Mouse (Mus musculus) megakaryocyte, embryonic 14.5 days (primary cell): ENCODE measurements around the gene Lamb3. TPM values are rescaled to one million over a fixed set of nuclear protein-coding genes. Genes with fewer than 3 reads are reported as not detected.
"Not testable (repeated sequence)": the region's sequence is repeated elsewhere in the genome, so short reads cannot be mapped to it uniquely, and the experiment has no call there.

Source experiments
- H3K27me3 ChIP-seq: replicated peaks from 2 replicates; pipeline ENCODE3; 2012; ENCODE audit warnings: inconsistent platforms
- H3K36me3 ChIP-seq: replicated peaks from 2 replicates; pipeline ENCODE3; 2012; ENCODE audit warnings: low read length, inconsistent platforms, mixed read lengths
- H3K4me1 ChIP-seq: 2 replicates; pipeline ENCODE4 v1.6.1; 2012; ENCODE audit warnings: inconsistent platforms
- H3K4me3 ChIP-seq: replicated peaks from 2 replicates; pipeline ENCODE3; 2012; ENCODE audit warnings: moderate library complexity, mild to moderate bottlenecking, inconsistent platforms
- H3K9me3 ChIP-seq: 2 replicates; pipeline ENCODE4 v1.6.1; 2012; ENCODE audit warnings: inconsistent platforms
- FLI1 ChIP-seq: IDR thresholded peaks from 2 replicates; pipeline ENCODE4 v1.6.1; 2012; ENCODE audit warnings: low read length, inconsistent platforms, mixed read lengths
- GATA1 ChIP-seq: IDR thresholded peaks from 3 replicates; pipeline ENCODE4 v1.6.1; 2012; ENCODE audit warnings: mixed read lengths, low read length, inconsistent platforms, borderline replicate concordance
- polyA plus RNA-seq: library from polyadenylated mRNA; stranded (reverse); fragments of >175 nt; gene quantifications from 2 replicates; pipeline ENCODE4 v1.2.3, GENCODE M21; 2012; ENCODE audit warnings: low replicate concordance; ENCODE audit not compliant: insufficient read depth

The Lamb3 gene
- polyA plus RNA-seq, 1 experiment: 0.31 TPM

DNA sequence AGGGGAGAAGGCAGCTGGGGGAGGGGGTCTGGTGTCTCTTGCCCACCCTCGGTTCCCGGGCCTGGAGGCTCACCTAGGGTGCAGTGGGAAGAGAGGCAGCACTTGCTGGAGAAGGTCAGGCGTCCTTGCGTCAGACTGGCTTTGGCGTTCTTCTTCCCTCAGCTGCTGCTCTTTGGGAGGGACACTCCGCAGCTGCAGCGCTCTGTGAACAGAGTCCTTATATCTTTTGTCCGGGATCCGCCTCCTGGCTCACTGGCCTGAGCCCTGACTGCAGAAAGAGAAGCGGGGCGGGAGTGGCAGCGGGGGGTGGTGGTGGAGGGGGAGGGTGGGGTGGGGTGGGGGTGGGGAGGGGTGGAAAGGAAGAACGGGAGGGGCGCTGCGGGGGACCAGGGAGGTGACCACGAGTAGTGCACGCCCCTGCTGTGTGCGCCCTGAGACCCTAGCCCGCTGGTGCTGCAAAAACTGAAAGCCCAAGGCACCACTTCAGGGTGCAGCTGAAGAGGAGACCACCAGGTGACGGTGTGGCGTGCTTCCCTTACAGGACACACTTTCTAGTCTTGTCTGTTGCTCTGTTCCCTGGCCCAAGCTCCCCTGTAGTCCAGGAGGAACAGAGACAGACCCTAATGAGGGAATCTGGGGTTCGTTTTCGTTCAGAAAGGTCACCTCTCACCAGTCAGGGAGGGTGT, 65.6 kb downstream of the Lamb3 start, which contains the start of gene G0s2:
Gene G0s2, minus strand, starts transcription at position 302 of the 686 bp plus-strand sequence.
- no peak for TF ChIP-seq GATA1
- TF ChIP-seq FLI1: no peak
- Histone ChIP-seq H3K9me3 (no peaks in the 10 kb centered on the region), H3K4me1 (peaks cover 6% of the 10 kb centered on the region; the same call in 1 of the 2 replicates), H3K4me3 (peak within 1 kb of the TSS; percentile 42), H3K36me3 (no peaks in the 10 kb centered on the region), H3K27me3 (peaks cover 13% of the 10 kb centered on the region)

DNA sequence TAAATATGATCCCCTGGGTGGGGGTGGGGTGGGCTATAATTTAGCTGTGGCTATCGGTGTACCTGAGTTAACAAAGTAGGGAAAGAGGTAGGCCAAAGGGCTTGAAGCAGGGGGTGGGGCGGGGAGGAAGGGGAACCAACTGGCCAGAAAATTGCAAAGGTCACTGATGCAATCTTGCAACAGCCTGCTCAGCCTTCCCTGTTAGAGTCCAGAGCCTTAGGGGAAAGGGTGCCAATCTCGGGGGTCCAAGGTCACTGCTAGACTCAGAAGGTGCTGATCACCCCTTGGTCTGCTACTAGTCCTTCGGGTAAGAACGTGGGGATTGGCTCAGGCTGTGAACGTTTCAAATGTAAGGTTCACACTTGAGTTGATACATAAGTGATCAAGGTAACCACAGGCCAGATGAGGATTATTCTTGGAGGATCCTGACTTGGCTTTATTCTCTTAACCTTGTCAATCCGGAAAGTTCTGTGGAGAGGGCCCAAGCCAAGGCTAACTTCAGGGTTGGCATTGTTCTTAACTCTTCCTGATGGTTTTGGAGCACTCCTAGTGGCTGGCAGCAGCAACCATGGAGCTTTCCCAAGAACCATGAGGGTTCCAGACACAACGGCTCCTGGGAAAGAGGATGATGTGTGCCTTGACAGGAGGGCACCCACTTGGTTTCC, 67.0 kb downstream of the Lamb3 start:
- peaks cover 12% of the 10 kb centered on the region for H3K27me3 ChIP-seq
- H3K9me3 ChIP-seq: no peaks in the 10 kb centered on the region
- peaks cover 10% of the 10 kb centered on the region for H3K4me1 ChIP-seq
- H3K36me3 ChIP-seq: no peaks in the 10 kb centered on the region
- H3K4me3 ChIP-seq: no peak overlapping the region
- TF ChIP-seq FLI1 (no peak), GATA1 (no peak)

DNA sequence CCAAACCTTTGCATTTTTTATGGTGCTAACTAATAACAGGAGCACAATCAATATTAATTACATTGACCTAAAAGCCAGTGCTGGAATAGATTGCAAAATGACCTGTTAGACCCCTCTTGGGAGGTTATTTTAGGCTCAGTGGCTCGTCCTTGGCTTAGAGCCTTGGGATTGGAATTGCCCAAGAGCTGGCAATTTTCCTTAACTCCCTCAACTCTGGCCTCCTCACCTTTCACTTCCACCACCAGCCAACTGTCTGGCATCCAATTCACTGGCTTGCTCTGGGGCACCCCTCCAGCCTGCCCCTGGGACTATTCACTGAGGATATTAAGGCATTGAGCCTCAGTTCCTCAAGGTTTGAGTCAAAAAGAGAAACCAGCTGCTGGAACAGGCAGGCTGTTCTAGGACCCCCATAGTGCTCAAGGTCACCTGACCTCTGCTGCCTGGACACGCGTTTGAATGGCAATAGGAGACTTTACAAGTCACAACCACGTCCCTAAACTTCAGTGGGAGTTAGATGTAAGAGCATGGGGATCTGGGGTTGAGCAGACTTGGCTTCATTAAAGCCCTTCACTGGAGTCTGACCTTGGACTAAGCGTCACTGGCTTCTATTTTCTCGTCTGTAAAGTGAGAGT, 71.0 kb downstream of the Lamb3 start:
- no peaks in the 10 kb centered on the region for H3K9me3 ChIP-seq
- no peak overlapping the region for H3K4me3 ChIP-seq
- TF ChIP-seq FLI1 (no peak), GATA1 (no peak)
- peaks cover 6% of the 10 kb centered on the region for H3K4me1 ChIP-seq
- peaks cover 2% of the 10 kb centered on the region for H3K27me3 ChIP-seq
- H3K36me3 ChIP-seq: no peaks in the 10 kb centered on the region

DNA sequence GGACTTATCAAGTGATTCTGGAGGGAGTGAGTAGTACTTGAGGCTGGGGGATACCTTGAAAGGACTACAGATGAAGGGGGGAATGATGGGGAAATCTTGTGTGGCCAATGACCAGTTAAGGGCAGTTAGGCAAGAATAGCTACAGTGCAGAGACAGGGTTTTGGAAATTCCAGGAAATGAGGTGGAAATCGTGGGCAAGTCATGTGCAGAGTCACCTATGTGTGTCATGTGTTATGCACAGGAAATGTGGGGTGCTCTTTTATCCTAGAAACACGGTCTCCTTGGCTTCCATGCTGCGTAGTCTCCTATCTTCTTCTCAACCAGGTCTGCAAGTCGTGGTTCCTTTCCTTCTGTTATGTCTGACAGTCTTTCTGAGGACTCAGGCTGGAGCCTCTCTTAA, 72.0 kb downstream of the Lamb3 start:
- Histone ChIP-seq H3K36me3 (no peaks in the 10 kb centered on the region), H3K27me3 (peaks cover 2% of the 10 kb centered on the region), H3K4me1 (peaks cover 6% of the 10 kb centered on the region), H3K4me3 (no peak overlapping the region), H3K9me3 (no peaks in the 10 kb centered on the region)
- TF ChIP-seq FLI1: no peak
- no peak for TF ChIP-seq GATA1

DNA sequence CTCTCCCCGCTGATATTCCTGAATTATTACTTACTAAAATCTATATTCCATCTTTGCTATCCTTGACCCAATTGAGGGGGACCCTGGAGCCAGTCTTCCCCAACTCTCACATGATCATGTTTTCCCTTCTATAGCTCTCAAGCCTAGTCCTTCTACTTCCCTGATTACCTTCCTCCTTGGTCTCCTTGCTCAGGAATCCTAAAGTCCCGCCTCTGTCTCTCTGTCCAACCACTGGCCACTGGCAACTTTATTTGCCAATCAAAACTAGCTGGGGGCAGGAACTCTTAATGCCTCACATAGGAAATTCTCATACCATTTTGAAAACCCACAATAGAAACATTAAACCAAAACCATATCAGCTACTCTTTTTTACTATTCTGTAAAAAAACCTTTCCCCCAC, 73.8 kb downstream of the Lamb3 start:
- Histone ChIP-seq H3K36me3 (no peaks in the 10 kb centered on the region), H3K4me3 (no peak overlapping the region), H3K27me3 (no peaks in the 10 kb centered on the region), H3K9me3 (no peaks in the 10 kb centered on the region), H3K4me1 (peaks cover 6% of the 10 kb centered on the region)
- TF ChIP-seq GATA1 (no peak), FLI1 (no peak)

DNA sequence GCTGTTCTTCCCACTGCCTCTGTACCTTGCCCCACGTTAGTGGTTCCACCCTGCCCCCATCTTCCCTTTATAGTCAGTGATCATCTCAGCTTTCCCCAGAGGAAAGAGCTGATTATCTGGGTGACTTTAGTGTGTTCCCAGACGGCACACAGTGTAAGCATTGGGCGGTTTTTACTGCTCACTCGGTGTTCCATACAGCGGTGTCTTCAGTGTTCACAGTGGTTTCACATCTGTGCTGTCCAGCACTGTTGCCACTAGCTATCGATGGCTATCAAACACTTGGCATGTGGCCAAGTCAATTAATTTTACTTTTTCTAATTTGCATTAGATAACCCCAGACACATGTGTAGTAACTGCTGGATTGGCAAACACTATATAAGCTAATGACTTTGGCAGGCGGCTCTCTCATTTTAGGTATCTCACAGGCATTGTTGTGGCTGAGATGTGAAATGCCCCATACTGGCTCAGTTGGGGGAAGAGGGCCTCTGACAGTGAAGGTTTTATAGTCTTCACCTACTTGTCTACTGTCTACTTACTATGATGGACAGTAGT, 76.8 kb downstream of the Lamb3 start:
- Histone ChIP-seq H3K27me3 (no peaks in the 10 kb centered on the region), H3K4me1 (peaks cover 4% of the 10 kb centered on the region), H3K36me3 (no peaks in the 10 kb centered on the region), H3K9me3 (no peaks in the 10 kb centered on the region), H3K4me3 (no peak overlapping the region)
- TF ChIP-seq FLI1 (no peak), GATA1 (no peak)

DNA sequence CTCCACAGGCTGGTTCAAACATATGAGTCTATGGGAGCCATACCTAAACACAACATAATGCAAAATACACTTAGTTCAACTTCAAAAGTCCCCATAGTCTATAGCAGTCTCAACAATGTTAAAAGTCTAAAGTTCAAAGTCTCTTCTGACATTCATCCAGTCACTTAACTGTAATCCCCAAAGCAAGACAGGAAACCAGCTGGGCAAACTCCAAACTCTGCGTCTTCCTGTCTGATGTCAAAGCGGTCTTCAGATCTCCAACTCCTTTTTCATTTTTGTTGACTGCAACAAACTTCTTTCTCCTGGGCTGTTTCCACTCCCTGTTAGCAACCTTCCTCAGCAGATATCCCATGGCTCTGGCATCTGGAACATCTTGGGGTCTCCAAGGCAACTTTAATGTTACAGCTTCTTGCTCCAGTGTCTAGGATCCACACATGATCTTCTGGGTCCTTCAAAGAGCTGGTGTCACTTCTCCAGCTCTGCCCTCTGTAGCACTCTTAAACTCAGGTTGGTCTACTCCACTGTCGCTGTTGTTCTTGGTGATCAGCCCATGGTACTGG, 78.3 kb downstream of the Lamb3 start:
- not testable (repeated sequence) for H3K36me3 ChIP-seq, H3K27me3 ChIP-seq, H3K4me3 ChIP-seq, H3K4me1 ChIP-seq, H3K9me3 ChIP-seq

DNA sequence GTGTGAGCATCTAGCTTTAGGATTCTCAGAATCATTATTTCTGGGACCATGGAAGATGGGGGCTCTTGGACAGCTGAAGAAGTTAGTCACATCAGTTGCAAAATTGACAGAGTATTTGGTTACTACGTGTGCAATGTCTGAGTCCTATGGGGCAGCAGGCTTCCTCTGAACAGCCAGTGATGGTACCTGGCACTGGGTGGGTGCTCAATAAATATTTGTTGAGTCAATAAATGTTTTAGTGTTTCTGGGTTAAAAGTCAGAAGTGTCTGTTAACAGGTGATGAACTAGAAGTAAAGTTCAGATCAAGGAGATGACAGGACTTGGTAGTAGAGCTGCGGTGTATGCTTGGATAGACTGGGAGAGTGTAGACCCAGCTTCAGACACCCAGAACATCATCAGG, 80.1 kb downstream of the Lamb3 start:
- Histone ChIP-seq H3K4me1 (no peaks in the 10 kb centered on the region), H3K36me3 (no peaks in the 10 kb centered on the region), H3K27me3 (no peaks in the 10 kb centered on the region), H3K4me3 (no peak overlapping the region), H3K9me3 (no peaks in the 10 kb centered on the region)
- TF ChIP-seq GATA1 (no peak), FLI1 (no peak)

DNA sequence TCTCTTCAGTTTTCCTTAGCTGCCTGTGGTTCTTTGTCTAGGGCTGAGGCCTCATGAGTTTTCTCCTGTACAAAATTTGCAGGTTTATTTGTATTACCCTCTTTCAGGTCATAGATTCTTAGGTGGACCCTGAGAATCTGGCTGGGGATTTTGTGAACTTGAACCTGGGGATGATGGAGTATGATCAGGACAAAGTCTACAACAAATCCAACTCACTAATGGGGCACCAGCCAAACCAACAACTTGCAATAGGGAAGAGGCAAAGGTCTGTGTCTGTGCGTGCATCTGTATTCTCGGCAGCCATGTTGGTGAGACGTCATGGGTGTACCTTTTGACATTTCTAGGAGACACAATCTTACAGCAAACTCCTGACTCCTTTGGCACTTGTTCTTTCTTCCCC, 81.6 kb downstream of the Lamb3 start:
- H3K4me1 ChIP-seq: no peaks in the 10 kb centered on the region
- no peaks in the 10 kb centered on the region for H3K36me3 ChIP-seq
- TF ChIP-seq GATA1 (no peak), FLI1 (no peak)
- H3K4me3 ChIP-seq: no peak overlapping the region
- no peaks in the 10 kb centered on the region for H3K9me3 ChIP-seq
- no peaks in the 10 kb centered on the region for H3K27me3 ChIP-seq

DNA sequence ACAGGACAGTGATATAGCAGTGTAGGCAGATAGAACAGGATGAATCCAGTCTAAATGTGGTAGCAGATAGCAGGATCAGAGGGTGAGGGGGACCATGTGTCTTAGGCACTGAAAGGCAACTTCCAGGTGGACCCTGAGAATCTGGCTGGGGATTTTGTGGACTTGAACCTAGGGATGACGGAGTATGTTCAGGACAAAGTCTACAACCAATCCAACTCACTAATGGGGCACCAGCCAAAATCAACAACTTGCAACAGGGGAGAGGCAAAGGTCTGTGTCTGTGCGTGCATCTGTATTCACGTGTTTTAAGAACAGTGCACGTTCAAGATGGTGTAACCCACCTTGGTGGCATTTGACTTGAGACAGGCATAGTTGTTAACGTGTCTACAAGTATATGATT, 82.4 kb downstream of the Lamb3 start:
- TF ChIP-seq GATA1: no peak
- no peak for TF ChIP-seq FLI1
- no peaks in the 10 kb centered on the region for H3K27me3 ChIP-seq

More for the DNA sequence above, 82.4 kb downstream of the Lamb3 start:
- Histone ChIP-seq H3K4me1 (no peaks in the 10 kb centered on the region), H3K36me3 (no peaks in the 10 kb centered on the region), H3K9me3 (no peaks in the 10 kb centered on the region), H3K4me3 (no peak overlapping the region)
